Mouse (Mus musculus) neural tube, embryonic 11.5 days (tissue): ENCODE measurements at regions not wholly inside any gene's neighbourhood (a gene's known extent, or its start where the extent isn't known, plus 50 kb on each side); places are given as distances from the start of the nearest gene placed in this dataset.

Experiments used
- ATAC-seq: fragments of 200-750 bp; cut with Nextera tagmentation; 2 replicates; pipeline ENCODE4 v1.8.0; 2017; ENCODE audit warnings: moderate number of reproducible peaks, mild to moderate bottlenecking, moderate TSS enrichment, moderate library complexity; ENCODE audit not compliant: insufficient read depth, low FRiP score, low TSS enrichment
- DNase-seq: peaks from one replicate; pipeline ENCODE4 v3.0.0-alpha.2; 2015; ENCODE audit warnings: low spot score
- H3K27ac ChIP-seq: fragments of 300-500 bp; sonication (generic); 2 replicates; pipeline ENCODE4 v1.5.1; 2014; ENCODE audit warnings: low read depth, mild to moderate bottlenecking, low read length
- H3K27me3 ChIP-seq: fragments of 300-500 bp; sonication (generic); 2 replicates; pipeline ENCODE4 v1.6.1; 2014; ENCODE audit warnings: mild to moderate bottlenecking, low read length, mixed read lengths; ENCODE audit not compliant: control insufficient read depth, insufficient read depth
- H3K36me3 ChIP-seq: fragments of 300-500 bp; sonication (generic); 2 replicates; pipeline ENCODE4 v1.6.1; 2014; ENCODE audit warnings: mild to moderate bottlenecking, low read length, moderate library complexity, mixed read lengths; ENCODE audit not compliant: control insufficient read depth, insufficient read depth
- H3K4me1 ChIP-seq: fragments of 300-500 bp; sonication (generic); 2 replicates; pipeline ENCODE4 v1.6.1; 2014; ENCODE audit warnings: low read length, mixed read lengths; ENCODE audit not compliant: control insufficient read depth, insufficient read depth
- H3K4me2 ChIP-seq: fragments of 300-500 bp; sonication (generic); 2 replicates; pipeline ENCODE4 v1.6.1; 2014; ENCODE audit warnings: low read depth, mild to moderate bottlenecking, moderate library complexity
- H3K4me3 ChIP-seq: fragments of 300-500 bp; sonication (generic); 2 replicates; pipeline ENCODE4 v1.5.1; 2014; ENCODE audit warnings: low read depth, low read length
- H3K9ac ChIP-seq: fragments of 300-500 bp; sonication (generic); 2 replicates; pipeline ENCODE4 v1.6.1; 2014; ENCODE audit warnings: mild to moderate bottlenecking, low read length
- H3K9me3 ChIP-seq: fragments of 300-500 bp; sonication (generic); 2 replicates; pipeline ENCODE4 v1.6.1; 2016; ENCODE audit warnings: low read length; ENCODE audit not compliant: control insufficient read depth
- WGBS: fragments of 180-500 bp; shearing (Covaris S2); extraction: QIAGEN DNeasy Blood & Tissue Kit; methylation state at CpG from one replicate; pipeline ENCODE4 v1.1.7; 2014; 5-methylcytosine and 5-hydroxymethylcytosine counted together

GRCm38 (mm10) chr10:113440818-113441217 lies 512.0 kb upstream of the Atxn7l3b start:
- Histone ChIP-seq H3K27me3 (no peaks in the 10 kb centered on the region), H3K4me1 (no peaks in the 10 kb centered on the region), H3K9me3 (no peaks in the 10 kb centered on the region), H3K9ac (no peak overlapping the region), H3K4me3 (no peak overlapping the region), H3K36me3 (no peaks in the 10 kb centered on the region), H3K4me2 (no peak overlapping the region), H3K27ac (no peak overlapping the region)
- 76% methylated on average over 1 of the region's 1 CpGs for WGBS
- DNase-seq (peak; percentile 13), ATAC-seq (0 out of 2 replicates have a peak, but pooled peaks have one; percentile 45)

- Histone ChIP-seq H3K27me3 (no peaks in the 10 kb centered on the region), H3K4me2 (no peak overlapping the region), H3K9me3 (no peaks in the 10 kb centered on the region), H3K27ac (no peak overlapping the region), H3K4me1 (no peaks in the 10 kb centered on the region), H3K4me3 (no peak overlapping the region), H3K9ac (no peak overlapping the region), H3K36me3 (no peaks in the 10 kb centered on the region)
- 80% methylated on average over 5 of the region's 5 CpGs for WGBS
- DNase-seq (no peak), ATAC-seq (no peak)
Observed at GRCm38 (mm10) chr10:113431155-113431554, 502.4 kb upstream of the Atxn7l3b start.

GRCm38 (mm10) chr10:113411250-113411813 lies 482.5 kb upstream of the Atxn7l3b start:
- Histone ChIP-seq H3K4me3 (no peak overlapping the region), H3K27ac (no peak overlapping the region), H3K9ac (no peak overlapping the region), H3K36me3 (no peaks in the 10 kb centered on the region), H3K4me1 (no peaks in the 10 kb centered on the region), H3K9me3 (no peaks in the 10 kb centered on the region), H3K27me3 (no peaks in the 10 kb centered on the region), H3K4me2 (no peak overlapping the region)
- WGBS, result 92% methylated on average over 2 of the region's 2 CpGs
- no peak for DNase-seq
- ATAC-seq, result no peak

- no peak overlapping the region for H3K27ac ChIP-seq
- no peaks in the 10 kb centered on the region for H3K36me3 ChIP-seq
- no peak overlapping the region for H3K4me3 ChIP-seq
- H3K9ac ChIP-seq, result no peak overlapping the region
- ATAC-seq (no peak), DNase-seq (no peak)
- 94% methylated on average over 3 of the region's 3 CpGs for WGBS
- H3K9me3 ChIP-seq, result no peaks in the 10 kb centered on the region
- no peaks in the 10 kb centered on the region for H3K27me3 ChIP-seq
- H3K4me1 ChIP-seq, result no peaks in the 10 kb centered on the region
- H3K4me2 ChIP-seq, result no peak overlapping the region
Observed at GRCm38 (mm10) chr10:113390579-113390978, 461.8 kb upstream of the Atxn7l3b start.

GRCm38 (mm10) chr10:113369232-113369631 lies 440.4 kb upstream of the Atxn7l3b start:
- Histone ChIP-seq H3K9ac (no peak overlapping the region), H3K27me3 (no peaks in the 10 kb centered on the region), H3K4me2 (no peak overlapping the region), H3K4me1 (no peaks in the 10 kb centered on the region), H3K4me3 (no peak overlapping the region), H3K36me3 (no peaks in the 10 kb centered on the region), H3K27ac (no peak overlapping the region), H3K9me3 (no peaks in the 10 kb centered on the region)
- no peak for DNase-seq
- ATAC-seq, result no peak
- WGBS, result 87% methylated on average over 6 of the region's 6 CpGs

- H3K36me3 ChIP-seq, result no peaks in the 10 kb centered on the region
- H3K4me2 ChIP-seq, result no peak overlapping the region
- ATAC-seq (no peak), DNase-seq (no peak)
- WGBS, result 72% methylated on average over 2 of the region's 2 CpGs
- H3K9me3 ChIP-seq, result no peaks in the 10 kb centered on the region
- H3K27ac ChIP-seq, result no peak overlapping the region
- no peak overlapping the region for H3K4me3 ChIP-seq
- no peaks in the 10 kb centered on the region for H3K27me3 ChIP-seq
- H3K9ac ChIP-seq, result no peak overlapping the region
- H3K4me1 ChIP-seq, result no peaks in the 10 kb centered on the region
Observed at GRCm38 (mm10) chr10:113346199-113346598, 417.4 kb upstream of the Atxn7l3b start.
